Mouse (Mus musculus): Measurements from ENCODE around the gene Tgfb1i1.

- TF ChIP-seq POLR2A (IDR thresholded peaks at IDR 0.05; ENCODE audit: extremely low read depth, insufficient read depth, low read length) = no peak
- no peak for TF ChIP-seq CTCF (IDR thresholded peaks at IDR 0.05; ENCODE audit: low read depth, low read length)
These were observed 10.2 kb downstream of the Tgfb1i1 start for GRCm38 (mm10) chr7:128256783-128257334.

Measured in liver, adult 2 months (tissue).